Mouse (Mus musculus): Measurements from ENCODE around the gene Olfr1394.
"Not testable (repeated sequence)": the region's sequence is repeated elsewhere in the genome, so short reads cannot be mapped to it uniquely, and the experiment has no call there.

Olfr1394 gene

DNA sequence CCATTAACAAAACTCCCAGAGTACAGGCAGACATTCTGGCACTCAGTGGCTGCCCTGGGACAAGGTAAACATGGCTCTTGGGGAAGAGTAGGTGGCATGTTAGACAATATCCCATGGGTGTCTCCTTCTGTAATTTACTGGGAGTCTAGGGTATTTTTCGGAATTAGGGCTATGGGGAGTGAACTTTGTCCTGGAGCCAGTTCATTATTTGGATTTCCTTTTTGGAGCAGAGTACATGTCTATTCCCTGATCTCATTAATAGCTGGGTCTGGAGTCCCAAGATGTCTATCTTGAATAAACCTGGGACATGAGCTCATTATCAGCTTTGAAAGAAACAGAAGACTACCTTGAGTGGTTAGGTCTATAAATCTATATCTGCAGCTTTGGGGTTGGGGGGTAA, at the start of gene Olfr1394:
Olfr1394 (plus strand) TSS at position 301 of the 400 bp plus-strand sequence.
- no peak for DNase-seq (ENCODE audit: low read depth, low spot score)

- no peak for DNase-seq (ENCODE audit: low read depth, low spot score)
These were observed 48.4 kb upstream of the Olfr1394 start for GRCm38 (mm10) chr11:49105752-49106151.

DNA sequence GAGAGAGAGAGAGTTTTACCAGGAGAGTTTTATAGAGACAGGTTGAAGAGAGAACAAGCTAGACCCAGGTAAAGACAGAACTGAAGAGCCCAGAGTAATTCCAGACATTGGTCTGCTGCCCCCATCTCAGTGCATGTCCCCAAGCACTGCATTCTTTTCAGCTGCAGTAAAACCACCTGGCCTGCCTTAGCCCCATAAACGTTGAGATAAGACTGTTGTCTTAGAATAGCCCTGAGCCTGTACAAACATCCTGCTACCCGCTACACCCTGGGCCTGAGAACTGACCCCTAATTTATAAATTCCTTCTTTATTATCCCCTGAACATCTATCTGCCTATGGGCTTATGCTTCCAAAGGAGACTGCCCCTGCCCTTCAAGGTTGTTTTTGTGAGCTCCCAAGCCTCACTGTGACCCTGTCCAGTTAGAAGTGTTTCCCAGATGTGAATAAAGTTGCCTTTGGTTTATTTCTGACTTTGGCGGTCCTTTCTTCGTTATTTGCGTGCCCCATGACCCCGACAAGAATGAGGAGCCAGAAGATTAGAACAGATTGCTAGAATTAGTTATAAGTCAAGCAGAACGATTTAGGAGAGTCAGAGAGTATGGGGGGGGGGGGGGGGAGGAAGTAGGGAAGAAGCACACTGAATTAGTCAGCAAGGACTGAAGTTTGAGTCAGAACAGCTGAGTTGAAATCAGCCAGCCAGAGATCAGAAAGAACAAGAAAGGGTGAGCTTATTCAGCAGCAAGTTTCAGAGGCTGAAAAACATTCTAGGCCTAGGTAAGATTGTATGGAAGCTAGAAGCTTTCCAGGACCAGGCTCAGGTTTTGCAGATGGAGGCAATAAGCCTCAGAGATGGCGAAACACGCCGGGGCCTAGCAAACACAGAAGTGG, 46.3 kb upstream of the Olfr1394 start:
- no peak for DNase-seq (ENCODE audit: low read depth, low spot score)

GRCm38 (mm10) chr11:49108833-49109232, 45.3 kb upstream of the Olfr1394 start:
- peak; percentile 38 for DNase-seq (ENCODE audit: low read depth, low spot score)

GRCm38 (mm10) chr11:49111000-49111399, 43.2 kb upstream of the Olfr1394 start:
- no peak for DNase-seq (ENCODE audit: low read depth, low spot score)

GRCm38 (mm10) chr11:49112624-49113219, 41.5 kb upstream of the Olfr1394 start:
- DNase-seq (ENCODE audit: low read depth, low spot score): no peak

DNA sequence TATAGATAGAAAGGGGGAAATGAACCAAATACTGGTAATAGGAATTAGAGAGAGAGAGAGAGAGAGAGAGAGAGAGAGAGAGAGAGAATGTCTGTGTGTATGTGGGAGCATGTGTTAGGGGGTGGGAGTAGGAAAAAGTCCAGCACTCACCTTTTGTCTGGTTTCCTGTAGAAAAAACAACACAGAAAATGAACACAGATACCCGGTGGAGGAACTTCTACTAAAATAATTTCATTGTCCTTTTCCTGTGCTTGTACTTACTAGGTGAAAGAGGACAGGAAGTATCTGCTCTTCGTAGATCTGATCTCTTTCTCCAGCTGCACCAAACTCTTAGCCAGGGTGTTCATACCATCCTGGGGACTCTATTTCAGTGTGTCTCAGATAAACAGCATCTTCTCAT, 40.0 kb upstream of the Olfr1394 start:
- DNase-seq (ENCODE audit: low read depth, low spot score): no peak

- DNase-seq (ENCODE audit: low read depth, low spot score): no peak
These were observed 39.4 kb upstream of the Olfr1394 start, which contains the start of gene Olfr1396 for GRCm38 (mm10) chr11:49114774-49115173. Olfr1396 (minus strand) TSS chr11:49114874.

GRCm38 (mm10) chr11:49119635-49120034, 34.5 kb upstream of the Olfr1394 start:
- no peak for DNase-seq (ENCODE audit: low read depth, low spot score)

DNA sequence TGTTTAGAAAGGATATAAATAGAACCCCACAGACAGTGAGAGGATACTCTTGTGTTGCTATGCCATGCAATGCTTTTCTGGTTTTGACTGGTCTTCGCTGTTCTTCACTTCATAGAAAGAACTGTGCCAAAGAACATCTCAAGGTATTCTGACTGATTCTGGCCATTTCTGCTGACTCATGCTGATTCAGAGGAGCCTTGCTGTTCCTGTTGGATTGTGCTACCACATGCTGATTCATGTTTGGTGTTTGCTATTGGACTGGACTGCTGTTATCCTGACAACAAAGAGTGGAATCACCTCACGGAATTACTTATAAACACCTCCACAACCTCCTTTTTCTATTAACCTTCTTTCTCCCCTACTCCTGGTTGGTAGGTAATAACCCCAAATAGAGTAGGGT, 30.0 kb upstream of the Olfr1394 start:
- DNase-seq (ENCODE audit: low read depth, low spot score): peak; percentile 30

GRCm38 (mm10) chr11:49141974-49142373, 12.2 kb upstream of the Olfr1394 start, which contains the start of gene Olfr1395:
Olfr1395 (plus strand) TSS chr11:49142274.
- no peak for DNase-seq (ENCODE audit: low read depth, low spot score)

DNA sequence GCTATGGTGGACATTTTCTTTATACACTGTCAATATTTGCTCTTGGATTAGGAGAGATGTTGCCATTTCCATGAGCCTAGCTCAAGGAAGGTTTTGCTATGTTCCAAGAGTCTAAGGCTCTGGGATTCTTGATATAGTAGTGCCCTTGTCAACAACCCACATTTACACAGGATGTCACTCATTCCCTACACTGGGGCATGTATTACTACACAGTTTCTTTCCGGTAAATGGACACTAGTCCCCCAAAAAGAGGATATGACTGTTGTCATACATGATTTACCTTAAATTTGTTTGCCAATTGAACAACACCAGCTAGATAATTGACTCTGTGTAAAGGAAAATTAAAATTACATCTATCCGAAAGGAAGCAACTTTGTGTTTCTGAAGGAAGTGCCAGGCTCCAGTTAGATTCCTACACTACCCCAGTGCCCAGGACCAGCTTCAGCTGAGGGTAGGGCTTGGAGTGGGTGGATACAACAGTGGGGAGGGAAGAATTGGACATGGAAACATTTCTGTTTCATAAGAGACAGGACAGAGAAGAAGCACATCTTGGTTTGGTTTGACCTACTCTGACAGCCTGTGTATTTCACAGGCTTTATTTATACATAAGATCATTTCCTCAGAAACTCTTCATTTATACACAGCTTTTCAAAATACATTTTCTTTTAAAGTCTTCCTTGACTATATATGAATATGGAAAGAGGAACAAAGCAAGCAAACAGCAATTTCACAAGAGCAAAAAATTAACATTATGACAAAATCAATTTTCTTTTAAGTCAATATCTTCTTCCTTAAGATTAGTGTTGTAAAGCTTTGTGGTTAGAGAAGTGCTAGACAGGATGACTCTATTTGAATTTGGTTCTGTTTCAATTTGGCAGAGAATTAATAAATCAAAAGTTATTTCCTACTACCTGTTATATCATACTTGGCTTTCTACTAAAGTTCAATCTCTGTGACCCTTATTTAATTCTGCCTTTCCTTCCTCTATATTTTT, 2.9 kb downstream of the Olfr1394 start:
- DNase-seq (ENCODE audit: low read depth, low spot score): no peak

DNA sequence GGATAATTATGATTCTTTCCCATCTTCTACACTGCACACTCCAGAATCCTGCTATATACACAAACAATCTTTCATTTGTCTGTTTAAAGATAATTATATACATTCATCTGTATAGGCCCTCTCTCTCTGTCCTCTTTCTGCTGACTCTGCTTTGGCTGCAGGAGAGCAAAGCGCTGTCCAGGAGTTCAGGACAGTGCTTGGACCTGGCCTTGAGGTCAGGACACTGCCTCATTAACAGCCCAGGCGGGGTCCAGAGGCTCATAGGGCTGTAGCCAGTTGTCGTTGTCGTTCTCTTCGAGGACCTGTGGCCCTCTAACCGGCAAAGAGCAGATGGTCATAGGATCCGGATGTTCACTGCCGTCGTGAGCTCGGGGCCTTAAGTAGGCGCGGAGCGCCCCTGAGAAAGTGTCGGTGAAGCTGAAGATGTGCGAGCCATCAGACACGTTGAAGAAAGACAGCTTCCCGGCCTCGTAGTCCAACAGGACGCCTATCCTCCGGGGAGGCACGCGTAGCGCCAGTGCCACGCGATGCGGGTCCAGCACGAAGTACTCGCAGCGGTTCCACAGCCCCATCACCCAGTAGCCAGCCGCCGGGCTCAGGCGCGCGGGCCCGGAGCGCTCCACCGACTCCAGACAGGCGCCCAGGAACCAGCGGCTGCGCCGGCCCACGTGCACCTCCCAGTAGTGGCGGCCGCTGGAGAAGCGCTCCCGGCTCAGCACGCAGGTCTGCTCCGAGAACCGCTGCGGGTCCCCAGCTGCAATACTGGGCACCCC, 14.8 kb downstream of the Olfr1394 start:
- peak; percentile 22 for DNase-seq (ENCODE audit: low read depth, low spot score)

DNA sequence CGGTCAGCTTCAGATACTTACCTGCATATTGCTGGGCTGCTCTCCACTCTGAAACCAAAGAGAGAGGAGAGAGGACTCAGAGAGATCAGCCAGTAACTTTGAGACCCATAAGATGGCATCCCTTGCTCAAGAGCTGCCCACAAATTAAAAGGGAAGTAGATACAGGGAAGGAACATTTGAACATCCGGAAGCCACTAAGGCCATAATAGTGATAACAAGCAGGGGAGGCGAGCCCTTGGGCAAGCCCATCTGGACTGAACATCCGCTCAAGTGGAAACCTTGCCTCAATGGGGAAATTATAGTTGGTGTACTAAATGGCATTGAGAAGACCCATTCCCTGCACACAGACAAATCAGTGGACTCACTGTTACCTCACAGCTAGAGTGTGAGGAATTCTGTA, 16.4 kb downstream of the Olfr1394 start:
- DNase-seq (ENCODE audit: low read depth, low spot score): no peak

- DNase-seq (ENCODE audit: low read depth, low spot score): no peak
These were observed 21.2 kb downstream of the Olfr1394 start for GRCm38 (mm10) chr11:49175345-49175744.

DNA sequence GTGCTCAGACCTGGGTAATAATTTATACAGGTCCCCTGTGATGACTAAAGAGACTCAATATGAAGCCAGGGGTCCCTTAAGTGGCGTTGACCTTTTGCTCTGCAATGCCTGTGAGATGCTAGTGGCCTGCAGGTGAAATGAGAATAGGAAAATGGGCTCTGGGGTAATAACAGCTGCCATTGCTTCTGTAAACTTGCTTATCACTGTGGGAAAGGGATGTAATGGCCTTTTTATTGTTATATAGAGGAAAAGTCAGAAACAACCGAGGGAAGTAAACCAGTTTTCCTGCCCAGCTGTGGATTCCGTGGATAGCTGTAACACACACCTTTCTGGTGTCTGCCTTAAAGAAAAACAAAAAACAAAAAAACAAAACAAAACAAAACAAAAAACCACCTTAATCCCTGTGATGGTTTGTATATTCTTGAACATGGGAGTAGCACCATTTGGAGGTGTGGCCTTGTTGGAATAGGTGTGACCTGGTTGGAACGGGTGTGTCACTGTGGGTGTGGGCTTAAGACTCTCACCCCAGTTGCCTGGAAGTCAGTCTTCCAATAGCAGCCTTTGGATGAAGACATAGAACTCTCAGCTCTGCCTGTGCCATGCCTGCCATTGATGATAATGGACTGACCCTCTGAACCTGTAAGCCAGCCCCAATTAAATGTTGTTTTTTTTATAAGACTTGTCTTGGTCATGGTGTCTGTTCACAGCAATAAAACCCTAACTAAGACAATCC, 22.0 kb downstream of the Olfr1394 start:
- DNase-seq (ENCODE audit: low read depth, low spot score): not testable (repeated sequence)

GRCm38 (mm10) chr11:49183172-49183571, 29.0 kb downstream of the Olfr1394 start:
- no peak for DNase-seq (ENCODE audit: low read depth, low spot score)

GRCm38 (mm10) chr11:49186452-49186851, 32.3 kb downstream of the Olfr1394 start:
- DNase-seq (ENCODE audit: low read depth, low spot score): no peak

GRCm38 (mm10) chr11:49186955-49187488, 32.8 kb downstream of the Olfr1394 start, which contains the start of gene Btnl9:
Btnl9 (minus strand) TSS chr11:49187159.
- DNase-seq (ENCODE audit: low read depth, low spot score): no peak

GRCm38 (mm10) chr11:49187701-49188100, 33.5 kb downstream of the Olfr1394 start:
- DNase-seq (ENCODE audit: low read depth, low spot score): peak; percentile 53

Measured in ES-CJ7 (cell line).